Mouse (Mus musculus): ENCODE measurements at regions not wholly inside any gene's neighbourhood (a gene's known extent, or its start where the extent isn't known, plus 50 kb on each side); places are given as distances from the start of the nearest gene placed in this dataset.

DNA sequence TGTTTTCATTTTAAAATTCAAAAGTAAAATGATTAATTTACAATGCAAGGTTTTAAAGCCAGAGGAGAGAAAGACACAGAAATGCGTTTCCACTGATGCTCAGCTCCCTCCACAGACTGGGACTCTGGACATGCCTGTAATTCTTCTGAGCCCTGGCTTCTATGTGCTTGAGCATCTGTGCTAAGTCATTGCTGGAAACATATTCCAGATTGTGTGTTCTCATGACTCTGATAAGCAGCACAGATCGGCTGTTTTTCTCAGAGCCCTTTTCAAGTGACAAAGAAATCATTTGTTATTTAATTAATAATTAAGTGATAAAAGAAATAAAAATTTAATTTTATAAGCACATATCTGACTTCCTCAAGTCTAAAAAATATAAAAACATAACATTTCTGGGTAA, 127.3 kb upstream of the Tfap2d start:
- no peak for ATAC-seq (ENCODE audit: low FRiP score)
- Histone ChIP-seq H3K9me3 (no peaks in the 10 kb centered on the region), H3K4me3 (no peak overlapping the region), H3K9ac (no peak overlapping the region), H3K27ac (no peak overlapping the region), H3K36me3 (no peaks in the 10 kb centered on the region), H3K4me1 (replicated peaks) (no peaks in the 10 kb centered on the region), H3K27me3 (no peaks in the 10 kb centered on the region), H3K4me2 (no peak overlapping the region)
- WGBS: 76% methylated on average over 2 of the region's 2 CpGs

DNA sequence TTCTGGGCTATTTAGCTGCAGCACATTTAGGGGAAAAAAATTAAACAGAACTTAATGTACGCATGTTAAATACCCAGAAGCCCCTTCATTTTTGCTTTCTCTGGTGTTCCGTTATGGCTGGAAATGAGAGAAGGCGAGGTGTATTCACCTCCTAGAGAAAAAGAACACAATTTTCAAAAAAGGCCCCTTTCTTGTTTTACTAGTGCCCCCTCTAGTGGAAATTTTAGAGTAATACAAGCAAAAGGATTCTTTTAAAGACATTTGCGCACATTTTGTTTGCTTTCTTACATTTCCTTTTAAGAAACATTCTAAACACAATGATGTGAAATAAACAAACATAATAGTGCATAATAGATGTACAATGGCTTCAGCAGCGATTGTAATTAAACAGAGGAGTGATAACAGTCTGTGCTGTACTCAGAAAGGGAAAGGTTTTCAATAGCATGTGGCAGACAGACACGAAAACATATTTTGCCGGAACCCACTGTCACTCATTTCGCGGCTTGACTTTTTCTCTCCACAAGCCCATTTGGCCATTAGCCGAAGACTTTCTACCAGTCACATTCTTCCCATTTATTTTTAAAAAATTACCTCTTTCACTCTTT, 126.0 kb upstream of the Tfap2d start:
- Histone ChIP-seq H3K4me2 (no peak overlapping the region), H3K27ac (no peak overlapping the region)
- WGBS: 47% methylated on average over 10 of the region's 10 CpGs

DNA sequence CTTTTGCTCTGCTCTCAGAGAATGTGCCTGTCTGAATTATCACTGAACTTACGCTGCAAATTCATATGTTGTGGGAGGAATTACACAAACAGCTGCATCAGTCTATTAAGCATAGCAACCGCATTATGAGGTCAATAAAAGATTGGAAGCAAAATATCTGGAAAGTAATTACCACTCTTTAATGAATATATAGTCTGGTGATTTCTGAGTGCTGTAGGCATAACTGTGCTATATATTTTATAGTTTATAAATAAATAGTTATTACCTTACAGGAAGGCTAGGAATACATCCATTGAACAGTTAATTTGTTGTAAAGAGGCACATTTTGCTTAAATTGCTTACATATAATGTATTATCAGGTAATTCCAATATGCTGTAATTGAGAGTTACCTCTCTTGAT, 123.7 kb upstream of the Tfap2d start:
- H3K9ac ChIP-seq: no peak overlapping the region
- no peaks in the 10 kb centered on the region for H3K27me3 ChIP-seq
- no peaks in the 10 kb centered on the region for H3K4me1 ChIP-seq (replicated peaks)
- H3K36me3 ChIP-seq: no peaks in the 10 kb centered on the region
- H3K4me2 ChIP-seq: no peak overlapping the region
- H3K27ac ChIP-seq: no peak overlapping the region
- H3K9me3 ChIP-seq: no peaks in the 10 kb centered on the region
- H3K4me3 ChIP-seq: no peak overlapping the region
- 64% methylated on average over 2 of the region's 2 CpGs for WGBS
- ATAC-seq (ENCODE audit: low FRiP score): no peak

More for the DNA sequence above, 126.0 kb upstream of the Tfap2d start:
- Histone ChIP-seq H3K36me3 (no peaks in the 10 kb centered on the region), H3K9ac (no peak overlapping the region), H3K27me3 (no peaks in the 10 kb centered on the region), H3K9me3 (no peaks in the 10 kb centered on the region), H3K4me3 (no peak overlapping the region), H3K4me1 (replicated peaks) (no peaks in the 10 kb centered on the region)
- ATAC-seq (ENCODE audit: low FRiP score): no peak

DNA sequence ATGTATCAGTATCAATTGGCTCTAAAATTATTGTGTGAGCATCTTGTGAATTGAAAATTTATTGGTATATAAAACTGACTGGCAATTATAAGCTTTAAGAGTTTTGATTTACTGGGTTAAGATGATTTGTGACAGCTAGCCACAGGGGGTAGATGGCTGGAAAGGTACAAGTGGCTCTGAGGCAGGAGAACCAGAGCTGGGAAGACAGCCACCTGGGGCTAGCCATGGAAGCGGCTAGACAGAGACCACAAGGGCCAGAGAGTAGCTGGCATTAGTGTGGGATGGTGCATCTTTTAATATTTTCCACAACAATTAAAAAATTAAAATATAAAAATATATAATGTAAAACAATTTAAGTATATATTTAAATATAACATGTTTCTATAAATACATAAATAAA, 86.0 kb upstream of the Tfap2d start:
- no peaks in the 10 kb centered on the region for H3K36me3 ChIP-seq
- 88% methylated on average over 1 of the region's 1 CpGs for WGBS
- H3K4me2 ChIP-seq: no peak overlapping the region
- no peaks in the 10 kb centered on the region for H3K4me1 ChIP-seq (replicated peaks)
- H3K4me3 ChIP-seq: no peak overlapping the region
- H3K27ac ChIP-seq: no peak overlapping the region
- H3K9me3 ChIP-seq: no peaks in the 10 kb centered on the region
- no peak for ATAC-seq (ENCODE audit: low FRiP score)
- no peaks in the 10 kb centered on the region for H3K27me3 ChIP-seq
- H3K9ac ChIP-seq: no peak overlapping the region
